Mouse (Mus musculus) 3134 (cell line): ENCODE measurements around the gene Sprr2k.
A peak's percentile ranks its signal among the peaks of the same experiment; 100 is the strongest.
"Not testable (repeated sequence)": the region's sequence is repeated elsewhere in the genome, so short reads cannot be mapped to it uniquely, and the experiment has no call there.

Experiments used
- DNase-seq: peaks from one replicate; pipeline ENCODE4 v3.0.0-alpha.2; 2011; ENCODE audit warnings: low spot score; ENCODE audit not compliant: insufficient read length; ENCODE audit errors: extremely low read depth

The Sprr2k gene

DNA sequence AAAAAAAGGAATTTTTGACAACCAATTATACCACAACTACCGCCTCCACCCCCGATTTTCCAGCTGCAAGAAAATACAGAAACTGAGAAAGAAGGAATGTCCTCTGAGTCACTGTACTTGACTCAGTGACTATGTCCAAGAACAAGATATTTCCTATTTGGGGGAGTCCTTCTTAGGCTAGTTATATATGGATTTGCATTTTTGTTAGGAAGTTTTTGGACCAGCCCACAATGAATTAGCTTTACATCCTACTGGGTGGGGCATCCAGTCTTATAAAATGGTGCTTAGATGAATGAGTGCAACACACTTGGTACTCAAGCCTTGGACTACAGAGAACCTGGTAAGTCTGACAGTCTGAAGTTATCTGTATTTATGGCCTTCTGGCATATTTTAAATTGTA is at the start of gene Sprr2k:
Gene Sprr2k, plus strand, starts transcription at position 301 of the 400 bp plus-strand sequence.
- DNase-seq, result no peak

DNA sequence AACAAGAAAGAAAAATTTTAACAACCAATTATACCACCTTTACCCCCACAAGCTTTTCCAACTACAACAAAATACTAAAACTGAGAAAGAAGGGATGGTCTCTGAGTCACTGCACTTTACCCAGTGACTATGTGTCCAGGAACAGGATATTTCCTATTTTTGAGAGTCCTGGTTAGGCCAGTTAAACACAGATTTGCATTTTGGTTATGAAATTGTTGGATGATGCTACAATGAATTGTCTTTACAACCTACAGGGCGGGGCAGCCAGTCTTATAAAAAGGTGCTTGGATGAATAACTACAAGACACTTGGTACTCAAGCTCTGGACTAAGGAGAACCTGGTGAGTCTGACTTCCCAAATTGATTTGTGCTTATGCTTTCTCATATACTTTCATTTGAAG is 47.0 kb upstream of the Sprr2k start, which contains the start of gene Sprr2h:
Gene Sprr2h, plus strand, starts transcription at position 301 of the 400 bp plus-strand sequence.
- DNase-seq, result no peak

DNA sequence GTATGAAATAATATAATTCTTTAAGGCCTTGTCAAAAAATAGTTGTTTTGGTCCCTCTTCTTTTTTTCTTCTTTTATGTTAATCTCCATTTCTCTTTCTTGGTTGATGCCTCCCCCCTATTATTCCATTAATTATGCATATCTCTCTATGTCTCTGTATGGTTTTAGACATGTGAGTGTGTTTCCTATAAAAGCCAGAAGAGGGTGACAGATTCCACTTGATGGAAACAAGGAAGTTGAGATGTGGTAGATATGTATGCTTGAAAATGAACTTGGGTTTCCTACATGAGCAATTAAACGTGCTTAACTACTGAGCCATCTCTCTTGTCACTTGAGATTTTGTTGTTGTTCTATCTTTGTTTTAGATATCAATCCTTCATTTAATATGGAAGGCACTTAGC is 38.1 kb upstream of the Sprr2k start:
- no peak for DNase-seq

DNA sequence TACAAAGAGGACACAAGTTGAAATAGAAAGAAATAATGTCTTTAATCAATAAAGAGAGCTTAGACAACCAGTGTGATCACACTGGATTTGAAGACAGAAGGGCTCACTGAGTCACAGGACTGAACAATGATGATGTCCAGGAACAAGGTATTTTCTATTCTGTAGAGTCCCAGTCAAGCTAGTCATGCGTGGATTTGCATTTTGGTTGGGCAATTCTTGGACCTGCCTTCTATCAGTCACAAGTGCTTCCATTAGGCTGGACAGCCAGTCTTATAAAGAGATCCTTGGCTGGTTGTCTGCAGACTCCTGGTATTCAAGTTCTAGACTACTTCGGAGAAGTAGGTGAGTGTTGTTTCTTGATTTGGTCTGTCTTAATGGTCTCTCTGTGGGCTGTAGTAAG is 24.7 kb upstream of the Sprr2k start, which contains the start of gene Sprr2i:
Gene Sprr2i, plus strand, starts transcription at position 301 of the 400 bp plus-strand sequence.
- DNase-seq, result no peak

DNA sequence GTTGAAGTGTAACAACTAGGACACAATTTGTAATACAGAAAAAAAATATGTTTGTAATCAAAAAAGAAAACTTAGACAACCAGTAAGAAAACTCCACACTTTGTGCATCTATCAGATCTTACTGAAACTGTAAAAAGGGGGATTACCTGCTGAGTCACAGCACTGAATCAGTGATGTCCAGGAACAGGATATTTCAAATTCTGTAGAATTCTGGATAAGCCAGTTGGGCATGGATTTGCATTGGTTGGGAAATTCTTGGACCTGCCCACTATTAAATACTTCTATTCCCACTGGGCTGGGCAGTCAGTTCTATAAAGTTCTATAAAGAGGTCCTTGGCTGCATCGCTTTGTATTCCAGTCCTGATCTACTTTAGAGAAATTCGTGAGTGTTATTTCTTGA is 14.6 kb upstream of the Sprr2k start, which contains the start of gene Sprr2j-ps:
Gene Sprr2j-ps, plus strand, starts transcription at position 301 of the 400 bp plus-strand sequence.
- DNase-seq, result no peak

DNA sequence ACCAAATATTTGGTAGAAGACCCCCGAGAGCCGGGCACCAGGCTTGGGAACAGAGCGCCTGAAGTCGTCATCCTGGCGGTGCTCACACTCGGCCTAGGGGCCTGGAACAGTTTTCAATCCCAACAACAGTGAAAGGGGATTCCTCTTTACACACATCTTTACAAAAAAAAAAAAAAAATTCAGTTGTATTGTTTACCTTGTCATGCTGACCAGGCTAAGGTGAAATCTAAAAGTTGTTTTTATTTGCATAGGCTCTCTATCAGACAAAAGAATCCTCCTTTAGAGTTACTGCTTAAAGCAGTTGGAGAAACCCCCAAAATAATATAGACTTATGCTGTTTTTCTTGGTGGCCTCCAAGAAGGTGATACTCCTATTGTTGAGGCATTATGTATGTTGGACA is 3.1 kb upstream of the Sprr2k start, which contains the start of gene Gm9774:
Gene Gm9774, minus strand, starts transcription at position 101 of the 400 bp plus-strand sequence.
- DNase-seq, result no peak

DNA sequence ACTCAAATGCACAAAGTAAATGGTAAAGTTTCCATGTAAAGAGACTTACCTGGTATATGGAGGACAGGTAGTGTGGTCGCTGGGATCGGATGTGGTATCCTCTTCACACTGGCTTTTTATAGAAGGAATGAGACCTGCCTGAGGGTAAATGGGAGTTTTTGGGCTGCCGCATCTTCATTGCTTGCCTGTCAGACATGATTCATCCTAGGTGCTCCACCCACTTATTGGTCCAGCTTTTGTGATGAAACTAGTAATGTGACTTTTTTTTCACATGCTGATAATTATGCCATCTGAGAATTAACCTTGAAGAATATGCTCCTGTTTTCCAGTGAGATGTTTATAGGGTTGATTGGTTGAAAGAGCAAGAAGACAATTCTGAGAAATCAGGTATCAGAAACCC is 6.3 kb downstream of the Sprr2k start, which contains the start of gene Sprr1b:
Gene Sprr1b, minus strand, starts transcription at position 101 of the 400 bp plus-strand sequence.
- DNase-seq, result no peak

DNA sequence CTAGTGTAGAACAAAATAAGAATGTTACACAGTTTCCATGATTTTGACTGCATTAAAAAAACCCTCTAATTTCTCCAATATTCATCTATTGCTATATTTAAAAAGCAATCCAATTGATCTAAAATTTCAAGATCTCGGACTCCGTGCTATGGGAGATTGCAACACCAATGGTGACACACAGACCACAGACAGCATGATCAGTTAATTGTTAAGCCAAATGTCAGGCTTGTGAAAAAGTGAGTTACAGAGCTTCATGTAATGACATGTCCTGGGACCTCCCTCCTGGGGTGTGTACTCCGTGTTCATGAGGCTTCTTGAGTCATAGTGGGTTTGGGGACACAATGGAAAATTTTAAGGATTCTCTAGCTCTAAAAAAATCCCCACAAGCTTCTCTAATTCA is 7.8 kb downstream of the Sprr2k start:
- DNase-seq, result no peak

DNA sequence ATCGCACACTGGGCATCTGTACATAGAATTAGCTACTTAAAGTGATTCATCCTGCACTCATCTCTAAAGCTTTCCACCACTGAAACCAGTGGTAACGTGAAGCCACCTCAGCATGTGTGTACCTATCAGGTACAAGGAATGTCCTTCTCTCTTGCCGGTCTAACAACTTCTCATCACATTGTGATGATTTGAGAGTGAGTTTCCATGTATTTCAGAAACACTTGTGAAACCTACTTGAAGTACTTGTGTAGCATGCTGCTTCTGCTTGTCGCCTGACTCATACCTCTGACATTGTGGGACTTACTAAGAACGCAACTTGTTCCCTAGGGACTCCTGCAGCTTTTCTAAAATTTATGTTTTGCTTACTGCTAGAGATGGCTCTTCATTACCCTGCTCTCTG is 22.8 kb downstream of the Sprr2k start:
- no peak for DNase-seq

DNA sequence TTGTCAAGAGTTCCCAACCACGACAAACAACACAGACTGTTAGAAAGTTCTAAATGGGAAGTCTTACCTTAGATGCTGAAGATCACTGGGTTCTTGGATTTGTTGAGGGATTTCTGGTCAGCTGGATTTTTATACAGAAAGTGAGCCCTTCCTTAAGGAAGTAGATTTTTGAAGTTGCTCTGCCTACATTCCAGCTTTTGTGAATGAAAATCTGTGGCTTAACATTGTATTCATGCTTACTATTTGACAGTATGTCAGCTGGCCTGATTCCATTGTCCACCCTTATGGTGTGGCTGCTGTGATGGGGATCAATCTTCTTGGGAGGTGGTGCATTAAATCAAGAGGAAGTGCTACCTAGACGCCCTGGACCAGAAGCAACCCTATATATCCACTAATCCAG is 26.2 kb downstream of the Sprr2k start, which contains the start of gene Sprr3:
Gene Sprr3, minus strand, starts transcription at position 101 of the 400 bp plus-strand sequence.
- DNase-seq, result no peak

DNA sequence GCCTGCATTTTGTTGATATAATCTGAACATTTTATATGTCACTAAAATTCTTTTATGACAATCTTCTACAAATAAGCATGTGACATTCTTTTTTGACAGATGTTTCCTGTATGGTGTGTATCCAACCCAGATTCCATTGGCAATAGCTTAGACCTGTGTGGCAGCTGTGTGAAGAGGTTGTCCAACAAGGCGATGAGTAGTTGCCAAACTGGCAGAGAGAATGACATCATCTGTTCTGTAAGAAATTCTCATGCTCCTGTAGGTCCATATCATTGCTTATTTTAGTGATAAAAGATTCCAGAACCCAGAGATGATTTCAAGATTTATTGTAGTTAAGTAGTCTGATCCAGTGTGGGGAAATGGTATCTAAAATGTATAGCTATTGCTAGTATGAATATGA is 34.2 kb downstream of the Sprr2k start:
- DNase-seq, result peak; percentile 14

DNA sequence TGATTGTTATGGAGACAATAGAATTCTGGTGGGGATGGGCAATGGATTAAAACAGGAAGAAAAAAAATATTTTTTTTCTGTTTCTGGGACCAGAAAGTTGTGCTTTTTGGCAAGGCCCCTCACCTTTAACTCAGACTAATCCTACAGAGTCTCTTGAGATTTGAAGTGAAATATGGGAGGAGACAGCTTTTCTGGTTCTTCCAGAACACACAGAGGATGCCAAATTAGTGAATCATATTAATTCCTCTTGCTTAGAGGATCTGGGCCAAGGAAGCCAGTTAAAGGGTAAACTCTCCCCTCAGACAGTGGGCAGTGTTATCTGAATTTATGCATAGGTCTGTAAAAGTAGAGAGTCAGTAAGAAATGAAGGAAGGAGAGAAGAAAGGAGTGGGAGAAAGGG is 35.0 kb downstream of the Sprr2k start:
- DNase-seq, result peak; percentile 11

DNA sequence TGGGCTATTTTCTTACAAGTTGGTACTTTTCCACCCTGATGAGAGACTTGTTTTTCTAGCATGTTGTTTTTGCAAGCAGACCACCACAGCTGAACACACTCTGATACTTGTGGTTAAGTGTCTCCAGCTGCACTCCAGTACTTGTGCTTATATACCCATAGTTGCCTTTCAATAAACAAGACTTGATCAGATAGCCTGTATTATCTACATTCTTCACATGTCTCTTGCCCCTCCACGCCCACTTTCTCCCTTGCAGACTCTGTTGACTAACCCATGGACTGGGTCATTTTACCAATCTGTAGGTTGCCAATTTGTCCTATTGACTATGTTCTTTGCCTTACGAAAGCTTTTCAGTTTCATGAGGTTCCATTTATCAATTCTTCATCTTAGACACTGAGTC is 37.7 kb downstream of the Sprr2k start:
- DNase-seq, result no peak

DNA sequence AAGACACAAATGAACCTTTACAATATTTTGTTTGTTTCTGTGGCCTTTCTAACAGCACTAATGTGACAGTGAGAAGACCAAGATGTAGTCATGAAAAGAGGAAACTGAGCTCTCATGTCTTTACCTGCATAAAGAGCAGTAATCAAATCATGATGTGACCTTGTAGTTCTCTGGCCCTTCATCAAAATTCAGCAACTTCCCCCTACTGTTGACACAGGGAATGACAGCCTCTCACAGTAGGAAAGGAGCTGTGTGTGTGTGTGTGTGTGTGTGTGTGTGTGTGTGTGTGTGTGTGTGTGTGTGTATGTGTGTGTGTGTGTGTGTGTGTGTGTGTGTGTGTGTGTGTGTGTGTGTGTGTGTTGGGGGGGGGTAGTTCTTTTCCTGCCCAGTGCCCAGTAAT is 48.9 kb downstream of the Sprr2k start:
- not testable (repeated sequence) for DNase-seq
